Mouse (Mus musculus): ENCODE data around the gene Glod4. TPM values are rescaled to one million over a fixed set of nuclear protein-coding genes. Genes with fewer than 3 reads are reported as not detected.
A peak's percentile ranks its signal among the peaks of the same experiment; 100 is the strongest.

Glod4 gene
- polyA plus RNA-seq, 1 experiment from 2014 or later = 126 TPM

- H3K9ac ChIP-seq (ENCODE audit: low read length) = peak overlapping the region; percentile 99
- ATAC-seq (ENCODE audit: insufficient read depth, low FRiP score) = peak; percentile 99
- peaks cover 16% of the 10 kb centered on the region; the same call in 1 of the 2 replicates for H3K4me1 ChIP-seq (ENCODE audit: control insufficient read depth, insufficient read depth, low read length)
- H3K36me3 ChIP-seq (ENCODE audit: control insufficient read depth, insufficient read depth, low read length) = no peaks in the 10 kb centered on the region
- under 1% methylated on average over 78 of the region's 90 CpGs for WGBS
- H3K4me3 ChIP-seq (replicated peaks; ENCODE audit: low read length) = peak overlapping the region; percentile 92
- H3K9me3 ChIP-seq (replicated peaks; ENCODE audit: control insufficient read depth, low read length) = no peaks in the 10 kb centered on the region
- peak overlapping the region; percentile 93 for H3K27ac ChIP-seq (ENCODE audit: low read length)
- H3K27me3 ChIP-seq (ENCODE audit: control insufficient read depth, insufficient read depth, low read length) = no peaks in the 10 kb centered on the region
- H3K4me2 ChIP-seq (ENCODE audit: low read depth, low read length) = peak overlapping the region; percentile 61
Measured at GRCm38 (mm10) chr11:76201761-76202674, 41.5 kb downstream of the Glod4 start.

DNA sequence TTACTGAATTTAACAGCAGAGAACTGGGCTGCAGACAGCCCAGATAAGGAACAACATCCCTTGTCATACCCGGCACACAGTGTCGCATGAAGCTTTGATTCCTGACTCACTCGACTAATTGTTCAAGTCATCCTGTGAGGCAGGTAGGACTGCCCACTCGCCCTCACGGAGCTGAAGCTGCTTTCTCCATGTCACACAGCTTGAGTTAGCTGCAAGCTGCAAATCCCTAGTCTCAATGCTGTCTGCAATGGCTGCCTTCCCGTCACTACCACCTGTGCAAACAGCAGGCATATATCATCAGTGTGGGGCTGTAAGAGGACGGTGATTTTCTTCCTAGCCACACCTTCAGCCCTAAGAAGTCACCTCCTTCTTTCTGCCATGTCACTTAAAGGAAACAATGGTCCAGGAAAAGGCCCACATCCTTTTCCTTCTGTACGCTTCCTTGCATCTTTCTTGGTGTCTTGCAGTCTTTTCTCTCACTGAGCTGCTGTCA, 46.5 kb downstream of the Glod4 start:
- Histone ChIP-seq H3K9me3 (replicated peaks; ENCODE audit: control insufficient read depth, low read length) (no peaks in the 10 kb centered on the region), H3K27ac (ENCODE audit: low read length) (peak overlapping the region; percentile 81), H3K4me2 (ENCODE audit: low read depth, low read length) (peak overlapping the region; percentile 10), H3K4me3 (replicated peaks; ENCODE audit: low read length) (no peak overlapping the region; the same call in 1 of the 2 replicates), H3K27me3 (ENCODE audit: control insufficient read depth, insufficient read depth, low read length) (no peaks in the 10 kb centered on the region), H3K36me3 (ENCODE audit: control insufficient read depth, insufficient read depth, low read length) (no peaks in the 10 kb centered on the region), H3K9ac (ENCODE audit: low read length) (peak overlapping the region; percentile 38), H3K4me1 (ENCODE audit: control insufficient read depth, insufficient read depth, low read length) (peaks cover 12% of the 10 kb centered on the region; the same call in 1 of the 2 replicates)
- WGBS = 33% methylated on average over 8 of the region's 8 CpGs
- ATAC-seq (ENCODE audit: insufficient read depth, low FRiP score) = peak; percentile 3; the same call in 1 of the 2 replicates

DNA sequence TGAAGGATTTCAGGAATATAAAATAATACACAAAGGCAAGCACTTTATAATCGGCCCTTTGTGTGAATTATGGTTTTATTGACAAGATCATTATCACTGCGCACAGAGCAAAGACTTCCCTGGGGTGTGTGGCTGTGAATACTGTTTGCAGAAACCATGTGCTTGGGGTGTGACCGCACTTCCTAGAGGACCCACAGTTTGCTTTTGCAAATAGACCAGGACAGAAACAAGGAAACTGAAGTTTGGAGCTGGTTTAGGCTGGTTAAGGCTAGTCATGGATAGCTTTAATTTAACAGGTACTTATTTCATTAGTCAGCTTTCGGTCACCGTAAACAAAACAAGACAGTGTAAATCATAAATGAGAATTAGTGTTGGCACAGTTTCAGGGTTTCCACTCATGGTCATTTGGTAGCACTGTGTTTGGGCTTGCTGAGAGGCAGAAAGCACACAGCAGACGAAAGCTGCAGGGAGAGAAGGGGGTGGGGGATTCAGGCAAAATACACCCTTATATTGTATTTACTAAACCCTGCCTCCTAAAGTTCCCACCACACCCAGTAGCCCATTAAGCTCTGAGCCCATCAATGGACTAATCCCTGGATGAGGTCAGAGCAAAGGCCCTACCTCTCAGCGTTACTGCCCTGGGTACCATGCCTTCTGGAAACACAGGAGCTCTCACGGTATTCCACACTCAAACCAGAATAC, 47.1 kb downstream of the Glod4 start:
- Histone ChIP-seq H3K9me3 (replicated peaks; ENCODE audit: control insufficient read depth, low read length) (no peaks in the 10 kb centered on the region), H3K9ac (ENCODE audit: low read length) (peak overlapping the region; percentile 38), H3K27ac (ENCODE audit: low read length) (peak overlapping the region; percentile 81), H3K4me1 (ENCODE audit: control insufficient read depth, insufficient read depth, low read length) (peaks cover 11% of the 10 kb centered on the region; the same call in 1 of the 2 replicates), H3K4me2 (ENCODE audit: low read depth, low read length) (peak overlapping the region; percentile 10), H3K4me3 (replicated peaks; ENCODE audit: low read length) (no peak overlapping the region; the same call in 1 of the 2 replicates), H3K27me3 (ENCODE audit: control insufficient read depth, insufficient read depth, low read length) (no peaks in the 10 kb centered on the region), H3K36me3 (ENCODE audit: control insufficient read depth, insufficient read depth, low read length) (no peaks in the 10 kb centered on the region)
- 46% methylated on average over 8 of the region's 8 CpGs for WGBS
- ATAC-seq (ENCODE audit: insufficient read depth, low FRiP score) = peak; percentile 90

GRCm38 (mm10) chr11:76186908-76187307, 56.6 kb downstream of the Glod4 start:
- H3K36me3 ChIP-seq (ENCODE audit: control insufficient read depth, insufficient read depth, low read length) = no peaks in the 10 kb centered on the region
- WGBS = 90% methylated on average over 6 of the region's 6 CpGs
- H3K9me3 ChIP-seq (replicated peaks; ENCODE audit: control insufficient read depth, low read length) = no peaks in the 10 kb centered on the region
- H3K27me3 ChIP-seq (ENCODE audit: control insufficient read depth, insufficient read depth, low read length) = no peaks in the 10 kb centered on the region
- ATAC-seq (ENCODE audit: insufficient read depth, low FRiP score) = no peak
- H3K9ac ChIP-seq (ENCODE audit: low read length) = no peak overlapping the region
- no peaks in the 10 kb centered on the region for H3K4me1 ChIP-seq (ENCODE audit: control insufficient read depth, insufficient read depth, low read length)
- no peak overlapping the region for H3K4me2 ChIP-seq (ENCODE audit: low read depth, low read length)
- H3K4me3 ChIP-seq (replicated peaks; ENCODE audit: low read length) = no peak overlapping the region
- H3K27ac ChIP-seq (ENCODE audit: low read length) = no peak overlapping the region

GRCm38 (mm10) chr11:76183745-76184144, 59.8 kb downstream of the Glod4 start:
- no peak for ATAC-seq (ENCODE audit: insufficient read depth, low FRiP score)
- Histone ChIP-seq H3K4me3 (replicated peaks; ENCODE audit: low read length) (no peak overlapping the region), H3K4me2 (ENCODE audit: low read depth, low read length) (no peak overlapping the region), H3K27ac (ENCODE audit: low read length) (no peak overlapping the region), H3K4me1 (ENCODE audit: control insufficient read depth, insufficient read depth, low read length) (peaks cover 5% of the 10 kb centered on the region; the same call in 1 of the 2 replicates), H3K9me3 (replicated peaks; ENCODE audit: control insufficient read depth, low read length) (no peaks in the 10 kb centered on the region), H3K27me3 (ENCODE audit: control insufficient read depth, insufficient read depth, low read length) (no peaks in the 10 kb centered on the region), H3K9ac (ENCODE audit: low read length) (no peak overlapping the region), H3K36me3 (ENCODE audit: control insufficient read depth, insufficient read depth, low read length) (no peaks in the 10 kb centered on the region)
- 75% methylated on average over 4 of the region's 4 CpGs for WGBS

- peaks cover 11% of the 10 kb centered on the region; the same call in 1 of the 2 replicates for H3K4me1 ChIP-seq (ENCODE audit: control insufficient read depth, insufficient read depth, low read length)
- peak overlapping the region; percentile 87 for H3K9ac ChIP-seq (ENCODE audit: low read length)
- H3K27me3 ChIP-seq (ENCODE audit: control insufficient read depth, insufficient read depth, low read length) = no peaks in the 10 kb centered on the region
- peak overlapping the region; percentile 88 for H3K4me2 ChIP-seq (ENCODE audit: low read depth, low read length)
- H3K4me3 ChIP-seq (replicated peaks; ENCODE audit: low read length) = peak overlapping the region; percentile 96
- no peaks in the 10 kb centered on the region for H3K9me3 ChIP-seq (replicated peaks; ENCODE audit: control insufficient read depth, low read length)
- no peaks in the 10 kb centered on the region for H3K36me3 ChIP-seq (ENCODE audit: control insufficient read depth, insufficient read depth, low read length)
- WGBS = 17% methylated on average over 7 of the region's 7 CpGs
- H3K27ac ChIP-seq (ENCODE audit: low read length) = peak overlapping the region; percentile 82; the same call in 1 of the 2 replicates
- ATAC-seq (ENCODE audit: insufficient read depth, low FRiP score) = no peak
Measured at GRCm38 (mm10) chr11:76180146-76180540, 63.4 kb downstream of the Glod4 start.

DNA sequence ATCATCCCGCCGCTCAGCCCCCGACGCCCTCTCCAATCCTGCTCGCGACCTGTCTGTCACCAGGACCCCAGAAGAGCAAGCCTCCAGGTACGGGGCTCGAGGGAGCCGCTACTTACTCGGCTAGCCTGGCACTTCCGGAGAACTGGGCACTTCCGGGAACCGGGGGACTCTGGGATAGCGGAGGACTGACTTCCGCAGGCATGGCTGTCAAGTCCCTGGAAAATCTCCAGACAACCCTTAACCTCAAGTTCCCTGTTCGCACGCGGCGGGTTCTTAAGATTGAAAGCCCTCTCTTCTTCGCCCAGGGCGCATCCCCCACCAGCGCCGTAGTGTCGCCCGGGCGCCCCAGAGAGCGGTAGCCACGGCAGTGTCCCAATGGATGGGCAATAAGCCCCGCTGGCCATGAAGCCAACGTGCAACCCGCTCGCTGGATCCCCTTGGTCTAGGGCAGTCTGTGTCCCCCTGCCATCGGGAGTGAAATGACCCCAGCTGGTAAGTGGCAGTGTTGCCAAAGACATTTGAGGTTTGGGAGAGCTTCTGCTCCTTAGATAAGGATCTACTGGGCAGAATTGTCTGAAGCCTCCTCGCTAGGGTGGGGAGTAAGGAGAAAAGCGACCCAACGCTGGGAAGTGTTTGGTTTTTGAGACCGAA, 63.9 kb downstream of the Glod4 start, which contains the start of the genes Vps53 and Fam57a:
Gene Vps53 (minus strand): TSS at position 153 of the 651 bp plus-strand sequence.
Gene Fam57a (plus strand): TSS at position 177 of the 651 bp plus-strand sequence.
- H3K4me2 ChIP-seq (ENCODE audit: low read depth, low read length) = peak within 1 kb of the TSS; percentile 88
- H3K27ac ChIP-seq (ENCODE audit: low read length) = peak within 1 kb of the TSS; percentile 82
- under 1% methylated on average over 37 of the region's 37 CpGs for WGBS
- H3K27me3 ChIP-seq (ENCODE audit: control insufficient read depth, insufficient read depth, low read length) = no peaks in the 10 kb centered on the region
- peak within 1 kb of the TSS; percentile 87 for H3K9ac ChIP-seq (ENCODE audit: low read length)
- no peaks in the 10 kb centered on the region for H3K9me3 ChIP-seq (replicated peaks; ENCODE audit: control insufficient read depth, low read length)
- peak within 1 kb of the TSS; percentile 96 for H3K4me3 ChIP-seq (replicated peaks; ENCODE audit: low read length)
- H3K4me1 ChIP-seq (ENCODE audit: control insufficient read depth, insufficient read depth, low read length) = peaks cover 11% of the 10 kb centered on the region; the same call in 1 of the 2 replicates
- peak; percentile 89 for ATAC-seq (ENCODE audit: insufficient read depth, low FRiP score)
- H3K36me3 ChIP-seq (ENCODE audit: control insufficient read depth, insufficient read depth, low read length) = no peaks in the 10 kb centered on the region

- Histone ChIP-seq H3K4me1 (ENCODE audit: control insufficient read depth, insufficient read depth, low read length) (peaks cover 11% of the 10 kb centered on the region; the same call in 1 of the 2 replicates), H3K36me3 (ENCODE audit: control insufficient read depth, insufficient read depth, low read length) (no peaks in the 10 kb centered on the region), H3K27ac (ENCODE audit: low read length) (peak overlapping the region; percentile 82), H3K9ac (ENCODE audit: low read length) (peak overlapping the region; percentile 87), H3K27me3 (ENCODE audit: control insufficient read depth, insufficient read depth, low read length) (no peaks in the 10 kb centered on the region), H3K9me3 (replicated peaks; ENCODE audit: control insufficient read depth, low read length) (no peaks in the 10 kb centered on the region), H3K4me2 (ENCODE audit: low read depth, low read length) (peak overlapping the region; percentile 88), H3K4me3 (replicated peaks; ENCODE audit: low read length) (peak overlapping the region; percentile 96)
- ATAC-seq (ENCODE audit: insufficient read depth, low FRiP score) = peak; percentile 74
- WGBS = under 1% methylated on average over 28 of the region's 28 CpGs
Measured at GRCm38 (mm10) chr11:76178726-76179494, 64.6 kb downstream of the Glod4 start.
